Mouse (Mus musculus): ENCODE data around the gene Dusp3.

GRCm38 (mm10) chr11:101963043-101963442 lies 23.8 kb downstream of the Dusp3 start:
- TF ChIP-seq CTCF (IDR thresholded peaks at IDR 0.05; ENCODE audit: borderline replicate concordance, insufficient read depth, low read depth, low read length) (no peak), POLR2A (IDR thresholded peaks at IDR 0.05; ENCODE audit: borderline replicate concordance, insufficient read depth, low read length) (no peak)
